Mouse (Mus musculus) midbrain, embryonic 13.5 days (tissue): Measurements from ENCODE around the gene Tns2. TPM values are rescaled to one million over a fixed set of nuclear protein-coding genes. Genes with fewer than 3 reads are reported as not detected.
"Not testable (repeated sequence)": the region's sequence is repeated elsewhere in the genome, so short reads cannot be mapped to it uniquely, and the experiment has no call there.

Source experiments
- ATAC-seq: fragments of 200-750 bp; cut with Nextera tagmentation; 2 replicates; pipeline ENCODE4 v1.8.0; 2017; ENCODE audit warnings: mild to moderate bottlenecking, moderate TSS enrichment, moderate library complexity
- H3K27ac ChIP-seq: fragments of 300-500 bp; sonication (generic); 2 replicates; pipeline ENCODE4 v1.5.1; 2015; ENCODE audit warnings: inconsistent platforms, mild to moderate bottlenecking, moderate library complexity
- H3K27me3 ChIP-seq: fragments of 300-500 bp; sonication (generic); 2 replicates; pipeline ENCODE4 v1.6.1; 2015; ENCODE audit warnings: mild to moderate bottlenecking, inconsistent platforms
- H3K36me3 ChIP-seq: fragments of 300-500 bp; sonication (generic); 2 replicates; pipeline ENCODE4 v1.6.1; 2015; ENCODE audit warnings: mild to moderate bottlenecking, inconsistent platforms
- H3K4me1 ChIP-seq: fragments of 300-500 bp; sonication (generic); replicated peaks from 2 replicates; pipeline ENCODE4 v1.6.1; 2015; ENCODE audit warnings: inconsistent platforms
- H3K4me2 ChIP-seq: fragments of 300-500 bp; sonication (generic); replicated peaks from 2 replicates; pipeline ENCODE4 v1.6.1; 2015; ENCODE audit warnings: moderate library complexity, mild to moderate bottlenecking, inconsistent platforms
- H3K4me3 ChIP-seq: fragments of 300-500 bp; sonication (generic); replicated peaks from 2 replicates; pipeline ENCODE4 v1.5.1; 2015; ENCODE audit warnings: mild to moderate bottlenecking, inconsistent platforms
- H3K9ac ChIP-seq: fragments of 300-500 bp; sonication (generic); replicated peaks from 2 replicates; pipeline ENCODE4 v1.6.1; 2015; ENCODE audit warnings: mild to moderate bottlenecking, inconsistent platforms
- H3K9me3 ChIP-seq: fragments of 300-500 bp; sonication (generic); 2 replicates; pipeline ENCODE4 v1.6.1; 2016; ENCODE audit warnings: mild to moderate bottlenecking, inconsistent platforms
- WGBS: fragments of 180-500 bp; shearing (Covaris S2); methylation state at CpG from one replicate; pipeline ENCODE4 v1.1.7; 2015; 5-methylcytosine and 5-hydroxymethylcytosine counted together
- polyA plus RNA-seq: library from polyadenylated mRNA; unstranded; fragments of >200 nt; fragmentation: Nextera tagmentation; extraction: Ambion mirVana; gene quantifications from 2 replicates; pipeline ENCODE4 v1.2.1, GENCODE M21; 2015

The Tns2 gene
- polyA plus RNA-seq, 1 experiment from 2014 or later, result 6.1 TPM

DNA sequence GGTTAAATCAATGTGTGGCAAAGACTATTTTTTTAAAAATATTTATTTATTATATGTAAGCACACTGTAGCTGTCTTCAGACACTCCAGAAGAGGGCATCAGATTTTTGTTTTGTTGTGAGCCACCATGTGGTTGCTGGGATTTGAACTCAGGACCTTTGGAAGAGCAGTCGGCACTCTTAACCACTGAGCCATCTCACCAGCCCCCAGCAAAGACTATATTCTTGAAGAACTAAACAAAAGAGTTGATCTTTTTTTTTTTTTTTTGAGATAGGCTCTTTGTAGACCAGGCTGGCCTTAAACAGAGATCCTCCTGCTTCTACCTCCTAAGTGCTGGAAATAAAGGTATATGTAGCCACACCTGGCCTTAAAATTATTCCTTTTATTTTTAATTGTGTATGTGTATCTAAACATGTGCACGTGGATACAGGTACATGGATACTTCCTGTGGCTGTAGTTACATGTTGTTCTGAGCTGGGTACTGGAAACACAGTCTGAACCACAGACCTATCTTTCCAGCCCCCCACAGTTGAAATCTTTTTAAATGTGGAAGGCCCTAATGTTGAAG is 23.0 kb upstream of the Tns2 start:
- ATAC-seq, result no peak
- peaks cover 25% of the 10 kb centered on the region for H3K4me1 ChIP-seq
- H3K9me3 ChIP-seq, result no peaks in the 10 kb centered on the region
- H3K27me3 ChIP-seq, result no peaks in the 10 kb centered on the region
- H3K9ac ChIP-seq, result no peak overlapping the region
- peaks cover 3% of the 10 kb centered on the region; the same call in 1 of the 2 replicates for H3K36me3 ChIP-seq
- H3K27ac ChIP-seq, result no peak overlapping the region
- no peak overlapping the region for H3K4me3 ChIP-seq
- no peak overlapping the region for H3K4me2 ChIP-seq
- WGBS, result 94% methylated on average over 2 of the region's 2 CpGs

DNA sequence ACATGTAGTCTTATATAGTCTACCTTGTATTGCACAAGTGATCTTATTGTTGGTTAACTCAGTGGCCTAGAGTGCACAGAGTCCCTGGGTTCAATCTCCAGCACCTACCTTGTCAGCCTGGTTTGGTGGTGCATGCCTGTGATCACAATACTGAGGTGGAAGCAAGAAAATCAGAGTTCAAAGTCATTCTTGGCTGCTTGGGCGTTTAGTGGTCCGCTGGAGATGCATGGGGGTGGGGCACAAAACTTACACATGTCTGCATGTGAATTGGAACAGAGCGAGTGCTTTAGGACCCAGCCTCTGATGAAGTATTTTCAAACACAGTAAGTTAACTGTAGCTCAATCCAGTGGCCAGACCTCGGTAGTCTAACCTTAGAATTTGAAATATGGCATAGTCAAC is 21.0 kb upstream of the Tns2 start:
- H3K9me3 ChIP-seq, result no peaks in the 10 kb centered on the region
- WGBS, result 90% methylated on average over 4 of the region's 4 CpGs
- H3K27ac ChIP-seq, result no peak overlapping the region
- no peaks in the 10 kb centered on the region for H3K27me3 ChIP-seq
- H3K4me1 ChIP-seq, result peaks cover 21% of the 10 kb centered on the region
- no peak overlapping the region for H3K4me2 ChIP-seq
- no peak for ATAC-seq
- H3K36me3 ChIP-seq, result peaks cover 19% of the 10 kb centered on the region
- no peak overlapping the region for H3K9ac ChIP-seq
- H3K4me3 ChIP-seq, result no peak overlapping the region

DNA sequence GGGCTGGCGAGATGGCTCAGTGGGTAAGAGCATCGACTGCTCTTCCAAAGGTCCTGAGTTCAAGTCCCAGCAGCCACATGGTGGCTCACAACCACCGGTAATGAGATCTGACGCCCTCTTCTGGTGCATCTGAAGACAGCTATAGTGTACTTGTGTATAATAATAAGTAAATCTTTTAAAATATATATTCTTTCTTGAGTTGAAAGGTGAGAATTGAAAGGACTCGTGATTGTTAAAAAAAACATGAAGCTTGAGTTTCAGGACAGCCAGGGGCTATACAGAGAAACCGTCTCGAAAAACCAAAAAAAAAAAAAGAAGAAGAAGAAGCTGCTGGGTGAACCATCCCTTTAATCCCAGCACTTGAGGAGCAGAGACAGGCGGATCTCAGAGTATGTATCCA is 20.3 kb upstream of the Tns2 start:
- H3K4me2 ChIP-seq, ATAC-seq, H3K4me3 ChIP-seq, H3K27me3 ChIP-seq, H3K27ac ChIP-seq, H3K9me3 ChIP-seq, H3K9ac ChIP-seq: not testable (repeated sequence)
- 85% methylated on average over 8 of the region's 8 CpGs for WGBS
- peaks cover 16% of the 10 kb centered on the region for H3K4me1 ChIP-seq
- peaks cover 26% of the 10 kb centered on the region for H3K36me3 ChIP-seq

DNA sequence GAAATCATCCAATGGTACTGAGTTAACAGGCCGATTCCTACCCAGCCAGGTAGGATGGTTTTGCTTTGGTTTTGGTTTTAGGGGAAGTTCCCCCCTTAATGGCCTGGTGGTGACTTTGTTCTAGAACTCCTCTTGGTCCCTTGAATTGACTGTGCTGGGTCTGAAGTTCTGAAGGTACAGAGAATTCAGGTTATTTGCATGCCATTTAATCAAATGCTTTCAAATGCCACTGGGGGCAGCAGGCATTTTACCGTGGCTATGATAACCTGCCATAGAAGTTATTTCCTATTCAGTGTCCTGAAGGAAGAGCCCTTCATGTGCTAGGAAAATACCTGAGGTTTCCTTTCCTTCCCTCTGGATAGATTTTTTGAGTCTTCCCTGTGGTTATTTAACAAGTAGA is 19.8 kb upstream of the Tns2 start:
- no peak overlapping the region for H3K4me3 ChIP-seq
- no peak overlapping the region for H3K9ac ChIP-seq
- peaks cover 10% of the 10 kb centered on the region for H3K4me1 ChIP-seq
- H3K27me3 ChIP-seq, result no peaks in the 10 kb centered on the region
- H3K9me3 ChIP-seq, result no peaks in the 10 kb centered on the region
- no peak for ATAC-seq
- 73% methylated on average over 2 of the region's 2 CpGs for WGBS
- H3K27ac ChIP-seq, result no peak overlapping the region
- peaks cover 29% of the 10 kb centered on the region for H3K36me3 ChIP-seq
- H3K4me2 ChIP-seq, result no peak overlapping the region

DNA sequence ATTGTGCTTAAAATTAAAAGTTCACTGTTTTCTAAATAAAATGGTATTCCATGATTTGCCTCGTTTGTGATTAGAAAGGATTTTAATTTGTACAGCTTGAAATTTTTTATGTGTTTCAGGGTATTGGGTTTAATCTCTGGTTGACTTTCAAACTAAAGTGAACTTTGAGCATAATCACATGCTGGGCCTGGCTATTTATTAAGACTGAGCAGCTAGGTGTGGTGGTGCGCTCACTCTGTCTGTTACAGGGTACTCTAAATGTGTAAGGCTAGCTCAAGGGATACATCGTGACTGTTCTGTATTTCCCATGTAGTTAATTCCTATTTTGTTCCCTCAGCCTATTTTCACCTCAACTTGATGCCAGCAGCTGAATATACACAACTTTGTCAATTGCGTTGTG is 18.1 kb upstream of the Tns2 start:
- Histone ChIP-seq H3K4me3 (no peak overlapping the region), H3K4me1 (no peaks in the 10 kb centered on the region), H3K9me3 (no peaks in the 10 kb centered on the region), H3K36me3 (peaks cover 44% of the 10 kb centered on the region), H3K27ac (no peak overlapping the region), H3K9ac (no peak overlapping the region), H3K4me2 (no peak overlapping the region), H3K27me3 (no peaks in the 10 kb centered on the region)
- ATAC-seq, result no peak
- WGBS, result 91% methylated on average over 4 of the region's 4 CpGs

DNA sequence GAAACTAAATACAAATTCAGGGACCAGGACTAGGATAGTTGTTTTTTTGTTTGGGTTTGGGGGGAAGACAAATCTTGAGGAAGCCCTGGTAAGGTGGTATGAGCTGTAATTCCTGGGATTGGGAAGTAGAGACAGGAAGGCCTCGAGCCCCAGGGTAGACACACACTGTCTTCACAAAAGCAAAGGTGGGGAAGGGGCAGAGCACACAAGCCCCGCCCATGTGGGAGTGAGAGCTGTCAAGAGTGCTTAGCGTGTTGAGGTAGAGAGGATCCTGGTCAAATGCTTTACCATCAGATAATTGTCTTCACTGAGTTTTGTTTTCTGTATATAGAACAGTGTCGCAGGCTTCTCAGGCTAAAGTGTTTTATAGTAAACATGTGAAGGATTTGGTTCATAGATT is 17.2 kb upstream of the Tns2 start:
- 93% methylated on average over 4 of the region's 4 CpGs for WGBS
- Histone ChIP-seq H3K36me3 (peaks cover 52% of the 10 kb centered on the region), H3K4me2 (no peak overlapping the region), H3K9ac (no peak overlapping the region), H3K9me3 (no peaks in the 10 kb centered on the region), H3K27ac (no peak overlapping the region), H3K4me3 (no peak overlapping the region), H3K27me3 (no peaks in the 10 kb centered on the region), H3K4me1 (no peaks in the 10 kb centered on the region)
- no peak for ATAC-seq

DNA sequence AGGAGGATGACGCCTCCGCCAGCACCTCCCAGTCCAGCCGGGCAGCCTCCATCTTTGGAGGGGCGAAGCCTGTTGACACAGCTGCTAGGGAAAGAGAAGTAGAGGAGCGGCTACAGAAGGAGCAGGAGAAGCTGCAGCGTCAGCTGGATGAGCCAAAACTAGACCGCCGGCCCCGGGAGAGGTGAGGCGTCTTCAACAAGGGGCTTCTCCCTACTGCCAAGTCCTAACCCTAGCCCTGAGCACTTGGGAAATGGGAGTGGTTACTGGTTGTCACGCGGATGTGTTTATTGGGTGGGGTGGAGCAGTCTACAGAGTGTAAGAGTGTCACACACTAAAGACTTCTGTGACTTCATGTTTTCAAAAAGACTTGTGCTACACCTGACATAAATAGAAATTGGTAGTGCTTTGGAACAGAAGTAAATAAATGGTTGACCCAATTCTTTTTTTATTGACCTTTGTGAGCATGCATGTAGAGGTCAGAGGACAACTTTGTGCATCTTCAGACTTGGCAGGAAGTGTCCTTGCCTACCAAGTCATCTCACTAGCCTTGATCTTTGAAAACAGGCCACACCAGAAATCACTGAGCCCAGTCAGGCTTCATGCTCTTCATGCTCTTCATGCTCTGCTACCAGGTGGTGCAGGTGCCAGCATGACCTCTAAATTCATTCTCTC is 10.2 kb upstream of the Tns2 start:
- Histone ChIP-seq H3K4me2 (no peak overlapping the region), H3K27me3 (no peaks in the 10 kb centered on the region), H3K27ac (no peak overlapping the region), H3K9me3 (no peaks in the 10 kb centered on the region), H3K36me3 (peaks cover 97% of the 10 kb centered on the region), H3K9ac (no peak overlapping the region), H3K4me1 (no peaks in the 10 kb centered on the region), H3K4me3 (no peak overlapping the region)
- 85% methylated on average over 12 of the region's 12 CpGs for WGBS
- no peak for ATAC-seq

DNA sequence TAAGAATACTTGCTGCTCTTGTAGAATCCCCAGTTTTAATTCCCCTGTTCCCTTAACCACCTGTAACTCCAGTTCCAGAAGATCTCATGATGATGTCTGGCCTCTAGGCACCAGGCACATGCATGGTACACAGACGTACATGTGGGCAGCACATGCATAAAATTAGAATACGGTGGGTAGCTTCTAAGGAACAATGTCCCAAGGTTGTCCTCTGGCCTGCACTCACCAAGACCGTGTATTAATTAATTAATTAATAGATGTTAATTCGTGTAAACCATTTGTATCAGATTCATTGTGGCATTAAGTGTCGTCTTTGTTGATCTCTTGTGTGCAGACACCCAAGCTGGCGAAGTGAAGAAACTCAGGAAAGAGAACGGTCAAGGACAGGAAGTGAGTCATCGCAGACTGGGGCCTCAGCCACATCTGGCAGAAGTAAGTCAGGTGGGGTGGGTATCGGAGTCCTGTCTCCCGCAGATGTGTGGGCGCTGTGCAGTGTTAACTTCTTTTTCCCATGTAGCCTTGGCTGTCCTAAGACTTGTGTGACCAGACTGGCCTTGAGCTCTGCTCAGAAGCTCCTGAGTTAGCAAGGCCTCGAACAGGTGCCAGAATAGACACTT is 9.0 kb upstream of the Tns2 start:
- Histone ChIP-seq H3K4me1 (no peaks in the 10 kb centered on the region), H3K9me3 (no peaks in the 10 kb centered on the region), H3K4me2 (no peak overlapping the region), H3K27me3 (no peaks in the 10 kb centered on the region), H3K9ac (no peak overlapping the region), H3K4me3 (no peak overlapping the region), H3K36me3 (peaks cover 99% of the 10 kb centered on the region), H3K27ac (no peak overlapping the region)
- 92% methylated on average over 12 of the region's 12 CpGs for WGBS
- ATAC-seq, result no peak

DNA sequence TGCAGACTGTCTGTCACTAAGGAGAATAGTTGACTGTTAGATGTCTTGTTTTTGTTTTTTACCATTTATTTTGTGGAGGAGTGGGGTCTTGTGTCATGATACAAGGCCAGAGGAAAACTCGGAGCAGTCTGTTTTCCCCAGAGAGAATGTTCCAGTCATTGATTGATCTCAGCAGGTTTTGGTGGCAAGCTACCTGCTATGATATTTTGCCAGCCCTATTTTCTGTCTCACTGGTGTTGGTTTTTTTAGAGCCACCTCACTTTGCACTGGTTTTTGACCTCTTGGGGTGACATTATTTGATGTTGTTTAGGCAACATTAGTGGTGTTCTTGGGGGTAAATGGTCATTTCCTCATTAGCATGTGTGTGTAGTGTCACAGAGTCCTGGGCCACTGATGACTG is 8.5 kb upstream of the Tns2 start:
- Histone ChIP-seq H3K4me1 (no peaks in the 10 kb centered on the region), H3K4me3 (no peak overlapping the region), H3K4me2 (no peak overlapping the region), H3K9ac (no peak overlapping the region), H3K27ac (no peak overlapping the region), H3K36me3 (peaks cover 100% of the 10 kb centered on the region), H3K9me3 (no peaks in the 10 kb centered on the region), H3K27me3 (no peaks in the 10 kb centered on the region)
- no peak for ATAC-seq
- WGBS, result 83% methylated on average over 1 of the region's 1 CpGs

DNA sequence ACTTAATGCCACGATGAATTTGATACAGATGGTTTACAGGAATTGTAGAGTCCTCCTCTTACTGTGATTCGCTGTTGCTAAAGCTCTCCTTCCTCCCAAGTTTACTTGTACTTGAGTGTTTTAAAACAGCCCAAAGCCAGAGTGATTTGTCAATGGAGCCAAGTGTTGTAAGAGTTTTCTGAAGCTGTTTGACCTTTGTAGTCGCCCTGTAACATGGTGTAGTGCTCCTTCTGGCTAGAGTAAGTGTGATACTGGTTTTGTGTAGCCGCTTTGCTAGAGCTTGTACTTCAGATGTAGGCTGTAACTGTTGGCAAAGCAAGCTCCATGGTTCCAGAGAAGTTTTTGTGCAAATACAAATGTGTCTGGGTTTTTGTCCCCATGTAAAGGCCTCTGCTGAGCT is 8.0 kb upstream of the Tns2 start:
- Histone ChIP-seq H3K9me3 (no peaks in the 10 kb centered on the region), H3K4me3 (no peak overlapping the region), H3K4me2 (no peak overlapping the region), H3K27ac (no peak overlapping the region), H3K36me3 (peaks cover 98% of the 10 kb centered on the region), H3K27me3 (no peaks in the 10 kb centered on the region), H3K4me1 (no peaks in the 10 kb centered on the region), H3K9ac (no peak overlapping the region)
- ATAC-seq, result no peak
- WGBS, result 95% methylated on average over 4 of the region's 4 CpGs

DNA sequence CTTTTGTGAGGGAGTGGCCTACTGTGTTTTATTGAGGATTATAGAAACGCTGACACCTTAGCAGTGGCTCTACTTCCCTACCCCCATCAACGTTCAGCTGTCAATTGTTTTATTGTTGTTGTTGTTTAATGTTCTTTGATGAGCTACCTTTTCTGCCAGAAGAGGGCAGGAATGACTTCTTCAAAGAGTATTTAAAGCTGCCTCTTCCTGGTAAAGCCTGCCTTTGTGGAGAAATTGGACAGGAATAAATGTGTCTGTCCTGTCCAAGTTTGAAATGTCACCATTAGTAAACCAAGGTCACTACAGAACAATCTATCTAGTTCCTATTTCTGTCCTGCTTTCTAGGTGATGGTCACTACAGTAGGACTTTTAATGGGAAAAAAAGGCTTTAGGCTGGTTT is 6.1 kb upstream of the Tns2 start:
- Histone ChIP-seq H3K27me3 (peaks cover 12% of the 10 kb centered on the region), H3K4me2 (no peak overlapping the region), H3K27ac (no peak overlapping the region), H3K9me3 (no peaks in the 10 kb centered on the region), H3K4me1 (peaks cover 2% of the 10 kb centered on the region; the same call in 1 of the 2 replicates), H3K36me3 (peaks cover 93% of the 10 kb centered on the region), H3K9ac (no peak overlapping the region), H3K4me3 (no peak overlapping the region)
- WGBS, result 74% methylated on average over 2 of the region's 2 CpGs
- no peak for ATAC-seq

DNA sequence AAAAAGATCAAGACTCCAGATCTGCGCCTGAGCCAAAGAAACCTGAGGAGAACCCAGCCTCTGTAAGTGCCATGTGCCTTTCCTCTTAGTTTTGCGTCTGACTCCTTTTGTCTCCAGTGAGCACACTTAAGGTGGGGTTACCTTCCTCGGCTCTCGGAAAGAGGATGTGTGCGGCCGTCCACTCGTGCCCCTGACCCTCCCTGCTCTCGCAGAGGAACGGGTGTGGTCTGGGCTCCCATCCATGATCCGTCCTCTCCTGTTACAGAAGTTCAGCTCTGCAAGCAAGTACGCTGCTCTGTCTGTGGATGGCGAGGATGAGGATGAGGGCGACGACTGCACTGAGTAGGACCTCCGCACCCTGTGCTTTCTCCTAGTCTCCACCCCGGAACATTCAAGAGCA is 5.2 kb upstream of the Tns2 start:
- peaks cover 85% of the 10 kb centered on the region for H3K36me3 ChIP-seq
- peaks cover 10% of the 10 kb centered on the region for H3K4me1 ChIP-seq
- no peak overlapping the region for H3K9ac ChIP-seq
- WGBS, result 93% methylated on average over 16 of the region's 16 CpGs
- no peaks in the 10 kb centered on the region for H3K9me3 ChIP-seq
- H3K27me3 ChIP-seq, result peaks cover 19% of the 10 kb centered on the region
- H3K4me3 ChIP-seq, result no peak overlapping the region
- no peak overlapping the region for H3K27ac ChIP-seq
- H3K4me2 ChIP-seq, result no peak overlapping the region
- ATAC-seq, result no peak
